Mouse (Mus musculus) midbrain, postnatal 0 days (tissue): ENCODE results near the gene Crtc1. TPM values are rescaled to one million over a fixed set of nuclear protein-coding genes. Genes with fewer than 3 reads are reported as not detected.

Experiments
- ATAC-seq: fragments of 200-750 bp; cut with Nextera tagmentation; 2 replicates; pipeline ENCODE4 v1.8.0; 2017; ENCODE audit warnings: moderate number of reproducible peaks, mild to moderate bottlenecking, moderate TSS enrichment, moderate library complexity; ENCODE audit not compliant: low FRiP score
- DNase-seq: peaks from one replicate; pipeline ENCODE4 v3.0.0-alpha.2; 2015; ENCODE audit warnings: low spot score
- H3K27ac ChIP-seq: fragments of 300-500 bp; sonication (generic); 2 replicates; pipeline ENCODE4 v1.5.1; 2014; ENCODE audit warnings: low read depth, mild to moderate bottlenecking, low read length, mixed read lengths
- H3K27me3 ChIP-seq: fragments of 300-500 bp; sonication (generic); 2 replicates; pipeline ENCODE4 v1.6.1; 2014; ENCODE audit warnings: low read length, control low read depth, mixed read lengths; ENCODE audit not compliant: insufficient read depth
- H3K36me3 ChIP-seq: fragments of 300-500 bp; sonication (generic); 2 replicates; pipeline ENCODE4 v1.6.1; 2014; ENCODE audit warnings: low read length, control low read depth, mixed read lengths; ENCODE audit not compliant: insufficient read depth
- H3K4me1 ChIP-seq: fragments of 300-500 bp; sonication (generic); 2 replicates; pipeline ENCODE4 v1.6.1; 2014; ENCODE audit warnings: mild to moderate bottlenecking, control low read depth, antibody characterized with exemption, low read length, mixed read lengths; ENCODE audit not compliant: insufficient read depth
- H3K4me2 ChIP-seq: fragments of 300-500 bp; sonication (generic); 2 replicates; pipeline ENCODE4 v1.6.1; 2014; ENCODE audit warnings: low read depth, mild to moderate bottlenecking, low read length, mixed read lengths; ENCODE audit not compliant: poor library complexity, severe bottlenecking
- H3K4me3 ChIP-seq: fragments of 300-500 bp; sonication (generic); 2 replicates; pipeline ENCODE4 v1.5.1; 2014; ENCODE audit warnings: low read depth, mild to moderate bottlenecking, low read length, moderate library complexity
- H3K9ac ChIP-seq: fragments of 300-500 bp; sonication (generic); replicated peaks from 2 replicates; pipeline ENCODE4 v1.6.1; 2014; ENCODE audit warnings: mild to moderate bottlenecking, low read length, moderate library complexity, mixed read lengths; ENCODE audit not compliant: poor library complexity, severe bottlenecking
- H3K9me3 ChIP-seq: fragments of 300-500 bp; sonication (generic); 2 replicates; pipeline ENCODE4 v1.6.1; 2016; ENCODE audit warnings: low read length, control low read depth
- CTCF ChIP-seq: IDR thresholded peaks from 2 replicates; pipeline ENCODE4 v1.5.1; 2016; ENCODE audit warnings: antibody characterized with exemption, mild to moderate bottlenecking
- WGBS: fragments of 180-500 bp; shearing (Covaris S2); extraction: QIAGEN DNeasy Blood & Tissue Kit; methylation state at CpG from one replicate; pipeline ENCODE4 v1.1.7; 2014; 5-methylcytosine and 5-hydroxymethylcytosine counted together
- polyA plus RNA-seq: library from polyadenylated mRNA; unstranded; fragments of >200 nt; fragmentation: Nextera tagmentation; extraction: Ambion mirVana; gene quantifications from 2 replicates; pipeline ENCODE4 v1.2.1, GENCODE M21; 2015
- total RNA-seq: library from RNA; depleted of rRNA; stranded (reverse); fragments of >200 nt; gene quantifications from 2 replicates; pipeline ENCODE4 v1.2.3, GENCODE M21; 2014

Crtc1 gene
- total and polyA plus RNA-seq, 2 experiments from 2014 or later, result 47.8 to 56.3 TPM

GRCm38 (mm10) chr8:70397611-70398563 is 41.5 kb downstream of the Crtc1 start:
- no peaks in the 10 kb centered on the region for H3K27me3 ChIP-seq
- no peak for DNase-seq
- TF ChIP-seq CTCF, result no peak
- H3K4me1 ChIP-seq, result no peaks in the 10 kb centered on the region
- peaks cover 31% of the 10 kb centered on the region for H3K36me3 ChIP-seq
- no peaks in the 10 kb centered on the region for H3K9me3 ChIP-seq
- 89% methylated on average over 16 of the region's 16 CpGs for WGBS
- H3K4me2 ChIP-seq, result no peak overlapping the region
- H3K9ac ChIP-seq, result no peak overlapping the region
- H3K27ac ChIP-seq, result no peak overlapping the region
- no peak overlapping the region for H3K4me3 ChIP-seq
- no peak for ATAC-seq

GRCm38 (mm10) chr8:70396184-70396583 is 43.2 kb downstream of the Crtc1 start:
- no peaks in the 10 kb centered on the region for H3K9me3 ChIP-seq
- no peaks in the 10 kb centered on the region for H3K4me1 ChIP-seq
- no peak overlapping the region for H3K4me3 ChIP-seq
- H3K9ac ChIP-seq, result no peak overlapping the region
- no peaks in the 10 kb centered on the region for H3K27me3 ChIP-seq
- peaks cover 30% of the 10 kb centered on the region for H3K36me3 ChIP-seq
- H3K27ac ChIP-seq, result no peak overlapping the region
- 79% methylated on average over 5 of the region's 5 CpGs for WGBS
- ATAC-seq (no peak), DNase-seq (no peak)
- no peak overlapping the region for H3K4me2 ChIP-seq
- no peak for TF ChIP-seq CTCF

- no peak for TF ChIP-seq CTCF
- no peak for ATAC-seq
- H3K9me3 ChIP-seq, result no peaks in the 10 kb centered on the region
- DNase-seq, result peak; percentile 60
- 72% methylated on average over 5 of the region's 5 CpGs for WGBS
- no peaks in the 10 kb centered on the region for H3K4me1 ChIP-seq
- H3K27me3 ChIP-seq, result no peaks in the 10 kb centered on the region
- no peak overlapping the region for H3K9ac ChIP-seq
- no peak overlapping the region for H3K27ac ChIP-seq
- no peak overlapping the region for H3K4me3 ChIP-seq
- H3K36me3 ChIP-seq, result peaks cover 35% of the 10 kb centered on the region
- H3K4me2 ChIP-seq, result no peak overlapping the region
These were observed 43.7 kb downstream of the Crtc1 start for GRCm38 (mm10) chr8:70395649-70396048.

DNA sequence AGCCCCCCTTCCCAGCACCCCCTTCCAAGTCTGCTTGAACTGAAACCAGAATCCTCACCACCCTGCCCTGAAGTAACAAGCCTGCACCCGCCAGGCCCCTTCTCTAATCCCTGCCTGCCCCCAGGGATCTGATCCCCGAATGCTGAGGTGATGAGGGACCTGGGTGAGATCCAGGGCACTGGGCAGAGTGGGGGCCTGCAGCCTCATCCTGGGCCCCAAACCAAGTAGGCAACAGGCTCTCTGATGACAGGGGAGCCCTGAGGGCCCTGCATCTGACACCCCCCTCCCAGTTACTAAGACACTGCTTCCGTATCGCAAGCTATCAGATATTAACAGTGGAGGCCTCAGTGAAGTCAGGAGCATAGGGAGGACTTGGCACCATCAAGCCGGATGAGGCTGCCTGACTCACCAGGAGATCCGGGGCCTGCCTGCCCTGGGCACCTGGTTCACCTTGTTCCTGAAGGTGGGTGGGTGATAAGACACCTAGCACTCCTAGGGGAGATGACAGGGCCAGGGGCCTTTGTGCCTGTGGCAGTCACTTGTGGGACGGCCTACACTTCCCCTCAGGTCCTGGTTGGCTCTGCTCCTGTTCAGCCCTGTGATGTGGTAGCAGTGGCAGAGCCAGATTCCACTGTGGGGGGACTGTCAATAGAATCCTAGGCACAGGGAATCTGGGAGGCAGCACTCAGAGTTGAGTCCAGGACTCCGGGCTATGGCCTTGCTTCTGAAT is 44.9 kb downstream of the Crtc1 start:
- no peak overlapping the region for H3K4me3 ChIP-seq
- no peaks in the 10 kb centered on the region for H3K4me1 ChIP-seq
- DNase-seq (no peak), ATAC-seq (no peak)
- no peaks in the 10 kb centered on the region for H3K9me3 ChIP-seq
- 86% methylated on average over 8 of the region's 8 CpGs for WGBS
- no peak overlapping the region for H3K4me2 ChIP-seq
- no peaks in the 10 kb centered on the region for H3K27me3 ChIP-seq
- no peak overlapping the region for H3K27ac ChIP-seq
- H3K36me3 ChIP-seq, result peaks cover 35% of the 10 kb centered on the region
- TF ChIP-seq CTCF, result no peak
- no peak overlapping the region for H3K9ac ChIP-seq

DNA sequence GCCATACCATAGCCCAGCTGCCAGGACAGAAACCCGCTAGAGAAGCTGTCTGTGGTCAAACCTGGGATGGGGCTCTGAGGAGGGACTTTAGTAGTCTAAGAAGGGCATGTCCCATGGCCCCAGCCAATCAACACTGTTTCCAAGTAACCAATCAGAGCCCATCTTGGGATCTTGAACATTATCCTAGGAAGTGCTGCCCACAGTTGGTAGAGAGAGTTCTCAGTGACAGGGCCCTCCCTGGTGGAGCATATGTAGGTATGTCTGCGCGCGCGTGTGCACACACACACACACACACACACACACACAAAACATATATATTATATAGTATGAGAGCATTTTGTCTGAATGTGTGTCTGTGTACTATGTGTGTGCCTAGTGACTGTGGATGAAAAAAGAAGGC is 46.3 kb downstream of the Crtc1 start:
- TF ChIP-seq CTCF, result no peak
- Histone ChIP-seq H3K36me3 (peaks cover 33% of the 10 kb centered on the region), H3K27me3 (no peaks in the 10 kb centered on the region), H3K4me2 (no peak overlapping the region), H3K9ac (no peak overlapping the region), H3K4me1 (no peaks in the 10 kb centered on the region), H3K9me3 (no peaks in the 10 kb centered on the region), H3K27ac (no peak overlapping the region), H3K4me3 (no peak overlapping the region)
- WGBS, result 85% methylated on average over 5 of the region's 5 CpGs
- DNase-seq, result no peak
- ATAC-seq, result no peak

GRCm38 (mm10) chr8:70389678-70390077 is 49.7 kb downstream of the Crtc1 start:
- 94% methylated on average over 2 of the region's 2 CpGs for WGBS

More at GRCm38 (mm10) chr8:70389678-70390077, 49.7 kb downstream of the Crtc1 start:
- no peaks in the 10 kb centered on the region for H3K27me3 ChIP-seq
- DNase-seq (no peak), ATAC-seq (no peak)
- H3K4me3 ChIP-seq, result no peak overlapping the region
- TF ChIP-seq CTCF, result no peak
- H3K4me2 ChIP-seq, result no peak overlapping the region
- no peaks in the 10 kb centered on the region for H3K9me3 ChIP-seq
- H3K36me3 ChIP-seq, result peaks cover 56% of the 10 kb centered on the region
- no peaks in the 10 kb centered on the region for H3K4me1 ChIP-seq
- H3K27ac ChIP-seq, result no peak overlapping the region
- no peak overlapping the region for H3K9ac ChIP-seq
